Mouse (Mus musculus): ENCODE measurements around the gene Olfr544. TPM values are rescaled to one million over a fixed set of nuclear protein-coding genes. Genes with fewer than 3 reads are reported as not detected.
A peak's percentile ranks its signal among the peaks of the same experiment; 100 is the strongest.

Gene Olfr544
- 0.09 TPM in 1 of 2 replicates, not detected in the other for polyA plus RNA-seq (2015; fragmentation: Nextera tagmentation; extraction: Ambion mirVana)

GRCm38 (mm10) chr7:102488161-102488560 lies at the start of gene Olfr544:
Gene Olfr544 (minus strand): TSS chr7:102488313.
- Histone ChIP-seq H3K4me2 (no peak within 1 kb of the TSS), H3K4me3 (replicated peaks) (no peak within 1 kb of the TSS), H3K36me3 (no peaks in the 10 kb centered on the region), H3K4me1 (no peaks in the 10 kb centered on the region), H3K9me3 (replicated peaks) (no peaks in the 10 kb centered on the region), H3K9ac (no peak within 1 kb of the TSS), H3K27ac (no peak within 1 kb of the TSS), H3K27me3 (no peaks in the 10 kb centered on the region)
- ATAC-seq (replicated peaks; ENCODE audit: low FRiP score) = no peak
- WGBS = 38% methylated on average over 1 of the region's 1 CpGs

- WGBS = 85% methylated on average over 1 of the region's 1 CpGs
Observed at GRCm38 (mm10) chr7:102534449-102534848, 46.3 kb upstream of the Olfr544 start, which contains the start of gene Olfr547. Gene Olfr547 (plus strand): TSS chr7:102534749.

DNA sequence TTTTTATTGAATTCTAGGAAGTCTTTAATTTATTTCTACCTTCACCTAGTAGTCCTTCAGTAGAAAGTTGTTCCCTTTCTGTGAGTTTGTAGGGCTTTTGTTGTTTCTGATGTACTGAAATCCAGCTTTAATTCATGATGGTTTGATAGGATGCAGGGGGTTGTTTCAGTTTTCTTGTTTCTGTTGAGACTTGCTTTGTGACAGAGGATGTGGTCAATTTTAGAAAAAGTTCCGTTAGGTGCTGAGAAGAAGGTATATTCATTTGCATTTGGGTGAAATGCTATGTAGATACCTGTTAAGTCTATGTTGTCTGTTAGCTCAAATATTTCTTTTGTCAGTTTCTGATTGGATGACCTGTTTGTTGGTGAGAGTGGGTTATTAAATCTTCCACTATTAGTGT lies 40.9 kb upstream of the Olfr544 start:
- Histone ChIP-seq H3K36me3 (no peaks in the 10 kb centered on the region), H3K9ac (no peak overlapping the region), H3K4me1 (no peaks in the 10 kb centered on the region), H3K9me3 (replicated peaks) (no peaks in the 10 kb centered on the region), H3K27me3 (no peaks in the 10 kb centered on the region), H3K4me2 (no peak overlapping the region), H3K4me3 (replicated peaks) (no peak overlapping the region), H3K27ac (no peak overlapping the region)
- ATAC-seq (replicated peaks; ENCODE audit: low FRiP score) = no peak
- WGBS = 82% methylated on average over 1 of the region's 1 CpGs

More at GRCm38 (mm10) chr7:102534449-102534848, 46.3 kb upstream of the Olfr544 start, which contains the start of gene Olfr547:
- ATAC-seq (replicated peaks; ENCODE audit: low FRiP score) = no peak
- Histone ChIP-seq H3K4me2 (no peak within 1 kb of the TSS), H3K27me3 (no peaks in the 10 kb centered on the region), H3K36me3 (no peaks in the 10 kb centered on the region), H3K27ac (no peak within 1 kb of the TSS), H3K9ac (no peak within 1 kb of the TSS), H3K4me3 (replicated peaks) (no peak within 1 kb of the TSS), H3K4me1 (no peaks in the 10 kb centered on the region), H3K9me3 (replicated peaks) (no peaks in the 10 kb centered on the region)

GRCm38 (mm10) chr7:102517051-102517335 lies 28.9 kb upstream of the Olfr544 start:
- Histone ChIP-seq H3K4me3 (replicated peaks) (no peak overlapping the region), H3K4me1 (peaks cover 3% of the 10 kb centered on the region), H3K36me3 (no peaks in the 10 kb centered on the region), H3K9me3 (replicated peaks) (no peaks in the 10 kb centered on the region), H3K9ac (no peak overlapping the region), H3K27ac (no peak overlapping the region), H3K27me3 (peaks cover 12% of the 10 kb centered on the region), H3K4me2 (no peak overlapping the region)
- no peak for ATAC-seq (replicated peaks; ENCODE audit: low FRiP score)
- WGBS = 87% methylated on average over 2 of the region's 2 CpGs

GRCm38 (mm10) chr7:102516261-102517050 lies 28.3 kb upstream of the Olfr544 start:
- Histone ChIP-seq H3K9ac (no peak overlapping the region), H3K4me3 (replicated peaks) (no peak overlapping the region), H3K4me1 (peaks cover 3% of the 10 kb centered on the region), H3K9me3 (replicated peaks) (no peaks in the 10 kb centered on the region), H3K27ac (no peak overlapping the region), H3K4me2 (no peak overlapping the region), H3K36me3 (no peaks in the 10 kb centered on the region), H3K27me3 (peaks cover 17% of the 10 kb centered on the region)
- ATAC-seq (replicated peaks; ENCODE audit: low FRiP score) = no peak
- 70% methylated on average over 10 of the region's 10 CpGs for WGBS

- peaks cover 3% of the 10 kb centered on the region for H3K4me1 ChIP-seq
- ATAC-seq (replicated peaks; ENCODE audit: low FRiP score) = no peak
- H3K4me3 ChIP-seq (replicated peaks) = no peak overlapping the region
- peaks cover 17% of the 10 kb centered on the region for H3K27me3 ChIP-seq
- H3K9ac ChIP-seq = no peak overlapping the region
- H3K27ac ChIP-seq = no peak overlapping the region
- WGBS = 71% methylated on average over 4 of the region's 4 CpGs
- no peak overlapping the region for H3K4me2 ChIP-seq
- H3K9me3 ChIP-seq (replicated peaks) = no peaks in the 10 kb centered on the region
- H3K36me3 ChIP-seq = no peaks in the 10 kb centered on the region
Observed at GRCm38 (mm10) chr7:102514144-102514543, 26.0 kb upstream of the Olfr544 start.

DNA sequence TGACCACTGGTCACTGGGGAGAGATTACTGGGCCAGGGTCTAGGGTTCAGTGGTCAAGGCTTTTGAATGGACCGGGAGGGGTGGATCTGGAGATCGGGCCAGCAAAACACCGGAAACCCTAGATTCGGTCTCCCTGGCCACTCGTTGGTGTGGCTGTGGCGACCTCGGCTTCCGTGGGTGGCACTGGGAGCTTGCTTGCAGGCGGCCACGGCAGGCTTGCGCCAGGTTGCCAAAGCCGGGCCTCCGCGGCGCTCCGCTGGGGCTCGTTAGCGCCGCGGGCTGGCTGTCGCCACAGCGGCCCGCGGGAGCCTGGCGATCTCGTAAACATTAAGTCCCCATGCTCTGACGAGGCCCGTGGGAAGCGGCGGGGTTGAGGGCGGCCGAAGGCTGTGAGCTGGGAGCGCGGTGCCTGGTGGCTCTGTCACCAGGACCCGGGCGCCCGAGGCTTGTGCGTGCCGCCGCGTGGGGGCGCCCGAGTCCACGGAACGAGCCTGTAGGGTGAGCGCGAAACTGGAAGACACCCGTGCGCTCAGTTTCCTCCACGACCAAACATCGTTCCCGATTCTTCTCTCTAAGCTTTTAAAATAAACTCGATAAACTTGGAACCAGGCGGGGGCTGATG lies 24.8 kb upstream of the Olfr544 start:
- Histone ChIP-seq H3K9me3 (replicated peaks) (no peaks in the 10 kb centered on the region), H3K4me2 (peak overlapping the region; percentile 97), H3K36me3 (no peaks in the 10 kb centered on the region), H3K27me3 (peaks cover 17% of the 10 kb centered on the region), H3K4me1 (peaks cover 3% of the 10 kb centered on the region), H3K27ac (no peak overlapping the region), H3K4me3 (replicated peaks) (peak overlapping the region; percentile 55), H3K9ac (peak overlapping the region; percentile 67)
- under 1% methylated on average over 54 of the region's 54 CpGs for WGBS
- peak; percentile 96 for ATAC-seq (replicated peaks; ENCODE audit: low FRiP score)

DNA sequence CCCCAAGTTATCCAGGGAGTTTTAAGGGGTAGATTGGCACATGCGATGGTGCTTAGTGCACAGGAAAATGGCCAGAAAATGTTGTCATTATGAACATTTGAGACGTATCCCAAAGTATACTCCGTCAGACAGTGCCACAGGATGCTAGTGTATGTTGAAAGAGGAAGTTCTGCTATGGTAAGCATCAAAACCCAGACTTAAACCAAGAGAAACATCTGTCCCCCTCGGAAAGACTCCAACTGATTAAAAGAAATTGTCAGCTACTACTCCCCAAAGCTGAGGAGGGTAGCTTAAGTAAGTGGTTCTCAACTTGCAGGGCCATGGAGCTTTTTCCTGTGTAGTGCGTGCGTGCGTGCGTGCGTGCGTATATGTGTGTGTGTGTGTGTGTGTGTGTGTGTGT lies 23.8 kb upstream of the Olfr544 start:
- no peak overlapping the region for H3K9ac ChIP-seq
- H3K27ac ChIP-seq = no peak overlapping the region
- no peaks in the 10 kb centered on the region for H3K9me3 ChIP-seq (replicated peaks)
- 93% methylated on average over 10 of the region's 10 CpGs for WGBS
- no peak overlapping the region for H3K4me3 ChIP-seq (replicated peaks)
- H3K36me3 ChIP-seq = no peaks in the 10 kb centered on the region
- H3K27me3 ChIP-seq = peaks cover 17% of the 10 kb centered on the region
- no peak for ATAC-seq (replicated peaks; ENCODE audit: low FRiP score)
- H3K4me2 ChIP-seq = no peak overlapping the region
- peaks cover 3% of the 10 kb centered on the region for H3K4me1 ChIP-seq

DNA sequence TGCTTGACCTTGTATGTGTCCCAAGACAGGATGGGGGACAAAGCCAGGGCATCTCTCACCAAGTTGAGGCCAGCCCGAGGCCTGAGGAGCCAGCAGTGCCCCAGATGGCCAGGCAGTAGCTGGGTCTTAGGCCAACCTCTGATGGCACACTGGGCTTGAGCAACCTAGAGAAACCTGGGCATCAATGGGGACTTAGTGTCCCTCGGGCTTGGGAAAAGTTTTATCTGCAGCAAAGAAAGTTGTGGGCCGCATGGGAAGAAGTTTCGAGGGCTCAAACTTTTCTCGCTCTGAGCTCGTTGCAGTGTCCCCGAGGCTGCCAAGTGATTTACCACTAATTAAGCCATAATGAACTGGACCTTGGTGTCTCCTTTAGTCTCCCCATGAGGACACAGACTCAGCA lies 21.6 kb upstream of the Olfr544 start:
- no peak overlapping the region for H3K27ac ChIP-seq
- peaks cover 3% of the 10 kb centered on the region for H3K4me1 ChIP-seq
- H3K36me3 ChIP-seq = no peaks in the 10 kb centered on the region
- no peak overlapping the region for H3K9ac ChIP-seq
- no peak overlapping the region for H3K4me3 ChIP-seq (replicated peaks)
- no peaks in the 10 kb centered on the region for H3K9me3 ChIP-seq (replicated peaks)
- H3K4me2 ChIP-seq = no peak overlapping the region
- peaks cover 17% of the 10 kb centered on the region for H3K27me3 ChIP-seq
- ATAC-seq (replicated peaks; ENCODE audit: low FRiP score) = no peak
- WGBS = 74% methylated on average over 7 of the region's 7 CpGs

DNA sequence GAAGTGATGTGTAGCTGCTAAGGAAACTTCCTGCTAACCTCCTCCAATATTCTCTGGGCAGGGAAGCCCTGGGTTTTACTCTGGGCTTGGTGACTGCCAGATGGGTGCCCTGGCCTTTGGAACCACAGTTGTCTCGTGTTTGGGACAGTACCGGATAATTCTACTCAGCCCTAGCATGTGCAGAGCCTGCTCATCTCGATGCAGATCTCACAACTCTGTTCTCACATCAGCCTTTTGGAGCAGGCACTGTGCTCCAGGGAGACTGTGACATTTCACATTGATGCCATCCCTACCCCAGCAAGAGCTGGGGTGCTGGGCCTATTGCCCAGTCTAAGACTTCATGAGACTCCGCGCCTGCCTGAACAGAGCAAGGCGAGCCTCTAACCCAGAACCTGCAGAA lies 20.6 kb upstream of the Olfr544 start:
- 90% methylated on average over 6 of the region's 6 CpGs for WGBS

DNA sequence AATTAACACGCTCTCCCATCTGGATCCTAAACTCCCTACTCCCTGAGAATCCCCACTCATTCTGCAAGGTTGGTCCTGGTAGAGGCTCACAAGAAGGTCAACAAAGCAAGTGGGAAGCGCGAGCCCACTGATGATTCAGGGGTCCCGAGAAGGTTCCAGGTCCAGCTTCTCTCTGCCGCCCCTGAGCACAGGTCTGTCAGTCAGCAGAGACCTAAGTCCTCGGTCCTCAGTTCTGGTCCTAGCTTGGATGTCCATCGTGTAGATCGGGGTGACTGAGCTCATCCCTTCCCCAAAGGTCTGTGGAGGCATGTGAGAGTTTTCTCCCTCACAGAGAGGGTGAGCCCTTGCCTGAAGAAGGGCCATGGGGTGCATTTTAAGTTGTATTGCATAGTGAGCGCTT lies 20.0 kb upstream of the Olfr544 start:
- H3K4me3 ChIP-seq (replicated peaks) = no peak overlapping the region
- no peak overlapping the region for H3K4me2 ChIP-seq
- no peak for ATAC-seq (replicated peaks; ENCODE audit: low FRiP score)
- H3K4me1 ChIP-seq = peaks cover 3% of the 10 kb centered on the region
- H3K9me3 ChIP-seq (replicated peaks) = no peaks in the 10 kb centered on the region
- WGBS = 90% methylated on average over 9 of the region's 9 CpGs
- no peak overlapping the region for H3K9ac ChIP-seq
- no peak overlapping the region for H3K27ac ChIP-seq
- no peaks in the 10 kb centered on the region for H3K36me3 ChIP-seq
- H3K27me3 ChIP-seq = 0 out of 2 replicates have a peak, but pooled peaks cover 8% of the 10 kb centered on the region

More for the DNA sequence above, 20.6 kb upstream of the Olfr544 start:
- Histone ChIP-seq H3K4me3 (replicated peaks) (no peak overlapping the region), H3K27me3 (peaks cover 9% of the 10 kb centered on the region), H3K9ac (no peak overlapping the region), H3K4me1 (peaks cover 3% of the 10 kb centered on the region), H3K9me3 (replicated peaks) (no peaks in the 10 kb centered on the region), H3K27ac (no peak overlapping the region), H3K36me3 (no peaks in the 10 kb centered on the region), H3K4me2 (no peak overlapping the region)
- ATAC-seq (replicated peaks; ENCODE audit: low FRiP score) = no peak

DNA sequence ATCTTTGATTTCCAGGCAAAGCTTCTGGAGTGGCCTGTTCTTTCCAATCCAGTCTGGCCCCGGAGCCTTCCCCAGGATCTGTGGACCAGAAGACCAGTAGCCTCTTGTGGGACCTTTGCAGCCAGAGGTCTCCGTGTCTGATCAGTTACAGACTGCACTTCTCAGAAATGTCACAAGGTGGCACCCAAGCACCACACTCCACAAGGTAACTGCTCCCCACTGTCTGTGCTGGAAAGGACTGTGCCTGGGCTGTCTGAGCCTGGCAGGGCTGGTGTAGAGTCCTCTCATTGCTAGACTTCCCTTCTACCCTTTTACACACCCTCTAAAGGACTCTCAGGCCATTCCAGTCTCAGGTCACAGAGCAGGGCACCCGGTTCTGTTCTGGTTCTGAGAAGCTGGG lies 18.7 kb upstream of the Olfr544 start:
- WGBS = 49% methylated on average over 3 of the region's 3 CpGs
- no peaks in the 10 kb centered on the region for H3K36me3 ChIP-seq
- peak; percentile 80 for ATAC-seq (replicated peaks; ENCODE audit: low FRiP score)

More for the DNA sequence above, 18.7 kb upstream of the Olfr544 start:
- H3K27me3 ChIP-seq = 0 out of 2 replicates have a peak, but pooled peaks cover 4% of the 10 kb centered on the region
- no peak overlapping the region for H3K9ac ChIP-seq
- H3K4me1 ChIP-seq = no peaks in the 10 kb centered on the region
- H3K9me3 ChIP-seq (replicated peaks) = no peaks in the 10 kb centered on the region
- no peak overlapping the region for H3K4me2 ChIP-seq
- H3K27ac ChIP-seq = no peak overlapping the region
- H3K4me3 ChIP-seq (replicated peaks) = no peak overlapping the region
